Mouse (Mus musculus): ENCODE measurements around the gene Lrrc75a.

The Lrrc75a gene

DNA sequence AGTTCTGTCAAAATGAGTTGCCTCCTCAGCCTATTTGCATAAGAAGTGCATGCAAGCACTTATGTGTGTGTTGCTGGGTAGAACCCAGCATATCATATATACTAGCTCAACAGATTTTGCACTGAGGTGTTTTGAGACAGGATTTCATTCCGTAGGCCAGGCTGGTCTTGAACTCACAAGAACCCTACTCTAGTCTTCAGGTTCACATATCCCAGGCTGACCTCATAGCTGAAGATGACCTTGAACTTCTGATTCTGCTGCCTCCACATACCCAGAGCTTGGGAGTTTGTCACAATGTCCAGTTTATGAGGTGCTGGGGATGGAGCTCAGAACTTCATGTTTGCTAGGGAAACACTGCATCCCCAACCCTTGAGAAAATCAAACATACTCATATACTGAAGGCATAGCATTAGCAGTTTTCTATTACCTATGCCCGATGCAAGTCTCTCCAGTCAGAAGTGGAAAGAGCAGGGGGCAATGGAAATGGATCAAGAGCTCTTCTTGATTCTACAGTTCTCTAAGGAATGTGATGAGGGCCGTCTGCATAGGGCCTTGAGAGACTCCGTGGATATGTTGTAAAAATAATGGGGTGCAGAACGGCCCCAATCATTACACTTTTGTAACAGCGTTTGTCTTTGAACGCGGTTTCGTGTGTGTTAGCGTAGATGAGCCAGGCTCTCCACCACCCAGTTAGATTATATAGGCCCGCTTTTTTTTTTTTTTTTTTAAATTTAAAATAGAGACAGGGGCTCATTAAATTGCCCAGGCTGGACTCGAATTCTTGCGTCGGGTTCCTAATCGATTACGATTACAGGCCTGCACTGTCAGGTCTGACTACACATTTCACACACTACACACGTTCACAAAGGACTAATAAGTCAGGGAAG, 46.3 kb downstream of the Lrrc75a start:
- no peak for DNase-seq (ENCODE audit: low spot score in 2 of 2)

DNA sequence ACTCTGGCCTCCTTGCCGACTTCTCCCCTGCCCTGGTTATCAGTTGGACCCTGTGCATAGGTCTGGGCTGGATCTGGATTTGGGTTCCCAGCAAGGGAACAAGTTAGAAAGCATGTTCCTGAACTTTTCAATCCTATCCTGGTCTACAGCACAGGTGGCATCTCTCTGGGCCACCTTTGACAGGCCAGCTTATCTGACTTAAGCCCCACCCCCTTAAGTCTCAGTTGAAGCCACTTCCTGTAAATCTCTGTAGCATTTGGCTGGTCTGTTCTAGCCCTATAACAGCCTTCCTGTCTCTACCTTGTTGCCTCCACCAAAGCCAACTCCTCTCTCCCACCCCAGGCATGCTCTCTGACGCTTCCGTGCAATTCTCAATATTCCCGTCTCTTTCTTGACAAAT, 49.8 kb downstream of the Lrrc75a start:
- no peak for DNase-seq (ENCODE audit: low spot score in 2 of 2)

DNA sequence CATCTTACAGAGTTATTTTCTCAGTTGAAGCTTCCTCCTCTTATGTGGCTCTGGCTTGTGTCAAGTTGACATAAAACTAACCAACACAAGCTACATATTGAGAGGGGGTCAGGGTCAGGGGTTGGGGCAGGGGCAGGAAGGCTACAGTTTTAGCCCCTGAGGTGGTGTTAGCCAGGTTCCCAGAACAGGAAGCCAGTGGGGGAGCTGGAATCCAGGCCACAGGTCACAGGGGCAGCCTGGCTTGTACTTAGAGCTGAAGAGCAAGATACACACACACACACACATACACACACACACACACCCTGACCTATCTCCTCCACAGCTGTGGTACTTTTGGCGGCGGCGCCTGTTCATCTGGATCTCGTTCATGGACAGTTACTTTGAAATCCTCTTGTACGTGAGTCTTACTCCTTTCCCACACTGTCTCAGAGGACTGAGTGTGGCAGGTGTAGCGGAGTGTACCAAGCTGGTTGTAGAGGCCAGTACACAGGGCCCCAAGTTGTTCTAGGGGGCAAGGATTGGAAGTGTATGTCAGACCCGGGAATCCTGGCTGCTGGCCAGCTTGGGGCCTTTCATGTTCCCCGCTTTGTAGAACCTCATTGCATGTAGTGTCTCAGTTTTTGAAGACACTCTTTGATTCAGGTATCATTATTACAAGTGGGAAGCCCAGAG, 56.3 kb downstream of the Lrrc75a start:
- no peak for DNase-seq (ENCODE audit: low spot score in 2 of 2)

GRCm38 (mm10) chr11:62591026-62591425, 57.3 kb downstream of the Lrrc75a start:
- DNase-seq (ENCODE audit: low spot score in 2 of 2) = no peak

DNA sequence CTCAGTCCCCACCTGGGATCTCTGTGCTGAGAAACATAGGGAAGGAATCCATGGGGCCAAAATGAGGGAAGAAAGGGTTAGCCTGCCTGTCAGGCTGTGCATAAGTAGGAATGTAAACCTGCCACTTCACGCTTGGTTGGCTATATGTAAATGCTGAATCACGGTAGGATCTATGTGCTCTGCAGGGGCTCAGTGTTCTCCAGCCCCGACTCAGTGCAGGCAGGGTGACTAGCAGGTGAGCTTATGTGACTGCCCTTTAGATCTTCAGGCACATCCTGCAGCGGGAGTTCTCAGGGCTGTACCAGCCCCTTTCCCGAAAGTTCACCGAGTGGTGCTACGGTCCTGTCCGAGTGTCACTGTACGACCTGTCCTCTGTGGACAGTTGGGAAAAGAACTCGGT, 58.9 kb downstream of the Lrrc75a start:
- DNase-seq (ENCODE audit: low spot score in 2 of 2) = no peak

GRCm38 (mm10) chr11:62587034-62587433, 61.3 kb downstream of the Lrrc75a start:
- DNase-seq (ENCODE audit: low spot score in 2 of 2) = no peak

- DNase-seq (ENCODE audit: low spot score in 2 of 2) = no peak
Observed at GRCm38 (mm10) chr11:62584671-62585206, 63.6 kb downstream of the Lrrc75a start.

GRCm38 (mm10) chr11:62583031-62583430, 65.3 kb downstream of the Lrrc75a start:
- DNase-seq (ENCODE audit: low spot score in 2 of 2) = no peak

DNA sequence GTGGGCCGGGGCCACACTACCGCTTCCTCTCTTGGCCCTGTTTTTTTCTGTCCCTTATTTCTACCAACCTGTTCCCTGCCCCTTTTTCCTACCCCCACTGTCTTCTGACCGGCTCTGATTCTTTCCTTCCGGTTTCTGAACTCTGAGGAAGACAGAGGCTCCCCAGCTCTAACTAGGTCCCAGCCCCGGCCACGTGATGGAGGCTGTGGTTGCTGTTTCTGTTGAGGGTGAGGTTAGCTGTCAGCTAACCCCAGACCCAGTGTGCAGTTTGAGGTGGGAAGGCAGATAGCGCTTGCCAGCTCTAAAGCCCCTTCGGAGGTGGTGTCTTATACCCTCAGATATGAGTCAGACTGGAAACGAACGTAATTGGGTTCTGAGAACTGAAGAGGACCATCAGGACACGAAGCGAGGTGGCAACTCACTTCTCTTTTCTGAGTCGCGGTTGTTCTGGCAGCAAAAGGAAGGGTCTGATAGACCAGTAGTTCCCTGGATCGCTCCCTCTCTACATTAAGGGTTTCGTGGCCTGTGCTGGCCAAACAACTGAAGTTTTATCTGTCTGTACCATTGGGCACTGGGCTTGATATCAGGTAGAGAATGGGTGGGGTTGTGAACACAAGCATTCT, 71.7 kb downstream of the Lrrc75a start:
- DNase-seq (ENCODE audit: low spot score in 2 of 2) = peak; percentile 64 to 68

GRCm38 (mm10) chr11:62575659-62576438, 72.5 kb downstream of the Lrrc75a start:
- DNase-seq (ENCODE audit: low spot score in 2 of 2) = peak; percentile 70 to 72

DNA sequence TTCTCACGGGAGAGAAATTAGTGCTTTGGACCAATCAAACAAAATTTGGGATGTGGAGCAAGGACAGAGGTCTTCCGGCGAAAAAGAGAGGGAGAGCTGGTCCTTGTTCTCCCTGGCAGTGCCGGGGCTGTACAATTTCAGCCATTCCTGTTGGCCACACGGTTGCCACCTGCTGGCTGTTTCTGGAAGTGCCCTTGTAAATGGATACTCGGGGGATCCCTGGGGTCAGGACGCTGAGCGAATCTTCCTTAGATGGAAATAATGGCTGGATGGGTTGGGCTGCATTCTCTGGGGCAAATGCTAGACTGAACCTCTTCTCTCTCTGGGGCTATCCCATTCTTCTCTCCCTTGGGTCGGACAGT, 73.0 kb downstream of the Lrrc75a start:
- peak; percentile 91 for DNase-seq (ENCODE audit: low spot score in 2 of 2)

- DNase-seq (ENCODE audit: low spot score in 2 of 2) = no peak
Observed at GRCm38 (mm10) chr11:62574703-62575085, 73.6 kb downstream of the Lrrc75a start.

- DNase-seq (ENCODE audit: low spot score in 2 of 2) = peak in 1 of 2 experiments; percentile 56
Observed at GRCm38 (mm10) chr11:62573959-62574702, 74.2 kb downstream of the Lrrc75a start, which contains the start of gene Trpv2. Gene Trpv2, plus strand, starts transcription at chr11:62574486.

DNA sequence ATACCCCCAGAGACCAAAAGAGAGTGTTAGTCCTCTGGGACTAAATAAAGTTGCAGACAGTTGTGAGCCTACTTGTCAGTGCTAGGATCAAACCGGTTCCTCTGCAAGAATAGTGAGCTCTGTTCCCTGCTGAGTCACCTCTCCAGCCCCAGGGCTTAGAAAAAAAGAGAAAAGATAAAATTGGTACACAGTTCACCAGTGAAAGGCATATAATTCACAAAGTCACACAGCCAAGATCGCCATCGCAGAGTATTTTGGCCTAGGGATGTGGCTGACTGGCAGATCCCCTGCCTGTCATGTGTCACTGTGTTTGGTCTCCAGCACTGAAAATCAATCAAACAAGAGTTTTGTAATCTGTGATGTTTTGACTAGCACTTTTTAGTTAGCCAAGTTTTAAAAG, 80.0 kb downstream of the Lrrc75a start:
- DNase-seq (ENCODE audit: low spot score in 2 of 2) = no peak

DNA sequence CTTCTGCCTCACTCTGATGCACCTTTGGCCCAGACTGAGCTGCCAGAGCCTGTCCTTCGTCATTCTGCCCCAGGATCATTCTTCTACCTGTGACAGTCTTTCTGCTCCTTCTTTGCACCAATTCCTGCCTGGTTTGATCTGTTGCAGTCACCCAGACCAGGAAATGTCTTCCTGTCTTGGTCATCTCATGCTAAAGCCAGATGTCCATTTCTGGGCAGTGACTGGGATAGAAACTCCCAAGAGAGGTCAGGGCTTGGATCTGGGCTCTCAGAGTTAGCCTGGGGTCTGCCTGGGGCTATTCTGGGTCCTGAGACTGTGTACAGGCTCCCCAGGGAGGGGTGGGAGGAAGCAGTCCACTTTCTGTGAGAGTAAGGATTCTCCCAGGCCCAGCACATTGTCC, 82.1 kb downstream of the Lrrc75a start:
- no peak for DNase-seq (ENCODE audit: low spot score in 2 of 2)

GRCm38 (mm10) chr11:62565747-62566146, 82.6 kb downstream of the Lrrc75a start:
- DNase-seq (ENCODE audit: low spot score in 2 of 2) = no peak

GRCm38 (mm10) chr11:62563590-62563989, 84.7 kb downstream of the Lrrc75a start:
- DNase-seq (ENCODE audit: low spot score in 2 of 2) = no peak

DNA sequence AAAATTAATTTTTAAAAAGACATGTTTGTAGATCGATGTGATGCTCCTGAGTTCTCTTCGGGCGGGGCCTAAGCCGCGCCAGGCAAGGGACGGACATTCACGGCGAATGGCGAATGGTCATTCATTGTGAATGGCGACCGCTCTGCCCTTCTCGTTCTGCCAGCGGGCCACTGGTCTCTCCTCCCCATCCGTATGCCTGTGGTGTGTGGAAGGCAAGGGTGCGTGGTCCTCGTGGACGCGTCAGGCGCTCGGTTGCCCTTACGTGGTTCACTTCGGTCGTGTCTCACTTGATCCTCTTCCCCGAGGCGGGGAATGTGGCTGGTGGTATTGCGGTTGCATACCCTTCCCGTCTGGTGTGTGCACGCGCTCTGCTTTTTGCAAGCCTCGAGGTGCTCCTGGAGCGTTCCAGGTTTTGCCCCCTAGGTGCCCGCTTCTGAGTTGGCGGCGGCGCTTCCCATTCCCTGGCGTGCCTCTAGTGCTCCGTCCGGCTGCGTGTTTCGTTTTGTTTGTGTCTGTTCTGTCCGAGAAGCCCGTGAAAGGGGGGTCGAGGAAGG, 87.8 kb downstream of the Lrrc75a start:
- no peak for DNase-seq (ENCODE audit: low spot score in 2 of 2)

DNA sequence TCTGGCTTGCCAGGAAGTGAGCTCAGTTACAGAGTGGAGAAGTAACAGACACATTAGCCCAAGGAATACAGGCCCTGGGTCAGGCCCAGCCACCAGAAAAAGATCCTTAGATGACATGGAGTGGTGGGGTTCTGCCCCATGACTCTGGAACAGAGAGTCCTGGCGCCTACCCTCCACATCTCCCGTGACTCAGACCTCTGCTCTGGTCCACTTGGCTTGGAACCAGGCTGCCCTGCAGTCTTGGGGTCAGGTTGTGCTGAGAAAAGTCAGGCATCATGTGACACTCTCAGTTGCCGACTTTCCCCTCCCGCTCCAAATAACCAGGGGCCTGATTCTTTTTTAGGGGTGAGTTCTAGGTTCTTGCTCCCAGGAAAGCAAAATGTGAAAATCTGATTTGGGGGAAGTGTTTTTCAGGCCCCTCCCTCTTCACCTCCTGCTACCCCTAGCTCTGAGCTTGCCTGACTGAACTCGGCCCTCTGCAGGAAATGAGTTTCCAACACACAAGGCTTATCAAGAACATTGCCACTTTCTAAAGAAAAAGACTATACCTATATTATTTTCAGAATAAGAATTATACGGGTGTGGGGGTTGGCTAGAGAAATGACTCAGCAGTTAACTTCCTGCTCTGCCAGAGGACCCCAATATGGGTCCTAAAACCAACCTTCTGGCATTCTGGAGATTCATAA, 89.2 kb downstream of the Lrrc75a start:
- DNase-seq (ENCODE audit: low spot score in 2 of 2) = no peak

- no peak for DNase-seq (ENCODE audit: low spot score in 2 of 2)
Observed at GRCm38 (mm10) chr11:62558152-62558551, 90.2 kb downstream of the Lrrc75a start.

Measured in spleen, postnatal 10 days (tissue).